Mouse (Mus musculus): ENCODE results near the gene Lrrc17.
"Not testable (repeated sequence)": the region's sequence is repeated elsewhere in the genome, so short reads cannot be mapped to it uniquely, and the experiment has no call there.

Lrrc17 gene

DNA sequence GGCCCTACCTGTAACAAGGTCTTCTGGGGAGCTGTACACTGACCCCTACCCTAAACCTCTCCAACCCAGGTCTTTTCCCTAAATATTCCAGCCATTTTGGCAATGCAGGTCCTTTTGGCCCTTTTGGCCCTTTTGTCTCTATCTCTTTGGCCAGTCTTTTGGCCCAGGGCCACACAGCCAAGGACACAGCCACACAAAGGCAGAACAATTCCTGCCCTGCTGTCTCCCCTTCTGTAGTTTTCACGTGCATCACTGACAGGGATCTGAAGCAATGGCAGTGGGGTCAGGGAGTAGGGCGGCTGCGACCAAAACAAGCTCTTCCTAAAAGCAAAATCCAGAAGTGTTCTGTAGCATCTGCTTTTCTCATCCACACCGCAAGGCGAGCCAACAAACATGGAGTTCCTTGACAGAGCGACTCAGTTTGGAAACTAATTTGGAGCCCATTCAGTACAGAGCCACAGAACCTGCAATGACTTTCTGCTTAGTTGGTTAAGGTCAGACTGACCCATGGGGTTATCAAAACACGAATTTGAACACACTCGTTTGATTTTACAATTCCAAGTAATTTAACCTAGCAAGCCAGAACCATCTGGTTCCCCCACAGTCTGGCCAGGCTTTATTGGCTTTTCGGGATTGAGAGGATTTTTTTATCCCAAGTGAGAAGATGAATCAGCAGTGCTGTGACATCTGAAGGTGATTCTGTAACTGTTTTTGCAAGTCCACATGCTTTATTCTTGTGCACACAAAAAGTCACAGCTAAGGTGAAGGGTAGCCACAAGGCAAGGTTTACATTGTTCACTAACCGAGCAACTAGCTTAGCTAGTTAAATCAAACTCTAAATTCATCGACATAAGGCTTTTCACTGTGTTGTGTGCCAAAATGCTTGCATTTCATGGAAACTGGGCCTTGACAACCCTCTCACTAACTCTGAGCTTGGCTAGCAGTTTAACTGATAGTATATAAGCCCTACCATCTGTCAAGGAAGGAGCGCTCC lies 65.2 kb downstream of the Lrrc17 start:
- DNase-seq, result peak; percentile 21

- no peak for DNase-seq
Observed at GRCm38 (mm10) chr5:21610996-21611395, 67.6 kb downstream of the Lrrc17 start.

GRCm38 (mm10) chr5:21614299-21614698 lies 70.9 kb downstream of the Lrrc17 start:
- not testable (repeated sequence) for DNase-seq

DNA sequence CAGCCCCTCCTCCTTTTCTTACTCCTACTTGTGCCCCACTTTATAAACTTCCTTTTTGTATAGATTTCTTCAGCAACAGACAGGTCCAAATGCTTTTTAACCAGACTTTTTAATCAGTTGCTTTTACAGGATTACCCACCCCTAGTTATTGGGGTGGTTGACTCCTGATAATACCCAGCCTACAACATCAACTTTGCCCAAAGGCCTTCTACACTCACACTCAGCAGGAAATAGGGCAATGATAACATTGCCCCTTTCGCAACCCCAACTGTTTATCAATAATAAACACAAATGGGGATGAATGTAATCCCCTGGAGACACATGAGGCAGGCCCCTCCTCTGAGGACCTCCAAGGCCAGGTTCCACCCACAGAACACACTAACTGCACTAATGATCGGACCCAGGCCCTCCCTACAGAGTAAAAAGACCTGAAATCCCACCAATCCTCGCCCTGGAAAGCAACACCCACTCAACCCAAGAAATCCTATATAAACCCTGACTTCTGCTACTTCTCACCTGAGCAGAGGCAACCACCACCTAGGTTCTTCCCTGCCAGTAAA lies 73.2 kb downstream of the Lrrc17 start:
- DNase-seq, result no peak

Data from cerebellum, adult 11 months (tissue).